Mouse (Mus musculus): ENCODE data around the gene Fam198a. TPM values are rescaled to one million over a fixed set of nuclear protein-coding genes. Genes with fewer than 3 reads are reported as not detected.

Gene Fam198a
- total RNA-seq, 4 experiments from 2014 or later = 0.31 to 0.94 (median 0.60) TPM

DNA sequence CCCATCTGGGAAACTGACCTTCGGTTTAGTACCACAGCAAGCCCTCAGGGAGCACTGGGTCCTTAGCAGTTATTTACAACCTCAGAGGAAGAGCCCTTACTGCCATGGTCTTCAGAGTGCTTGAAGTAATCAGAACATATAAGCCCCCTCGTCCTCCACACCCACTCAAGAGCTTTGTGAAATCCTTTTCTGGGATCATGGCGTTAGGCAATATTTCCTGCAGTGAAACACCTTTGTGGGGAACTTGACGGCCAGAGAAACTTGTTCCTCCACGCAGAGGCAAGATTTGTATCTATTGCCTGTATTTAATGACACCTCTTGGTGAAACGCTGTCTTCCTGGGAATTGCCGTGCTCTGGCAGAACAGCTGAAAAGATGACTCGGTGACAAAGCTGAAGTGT lies 24.8 kb upstream of the Fam198a start:
- DNase-seq (ENCODE audit: low spot score in 2 of 2) = no peak

DNA sequence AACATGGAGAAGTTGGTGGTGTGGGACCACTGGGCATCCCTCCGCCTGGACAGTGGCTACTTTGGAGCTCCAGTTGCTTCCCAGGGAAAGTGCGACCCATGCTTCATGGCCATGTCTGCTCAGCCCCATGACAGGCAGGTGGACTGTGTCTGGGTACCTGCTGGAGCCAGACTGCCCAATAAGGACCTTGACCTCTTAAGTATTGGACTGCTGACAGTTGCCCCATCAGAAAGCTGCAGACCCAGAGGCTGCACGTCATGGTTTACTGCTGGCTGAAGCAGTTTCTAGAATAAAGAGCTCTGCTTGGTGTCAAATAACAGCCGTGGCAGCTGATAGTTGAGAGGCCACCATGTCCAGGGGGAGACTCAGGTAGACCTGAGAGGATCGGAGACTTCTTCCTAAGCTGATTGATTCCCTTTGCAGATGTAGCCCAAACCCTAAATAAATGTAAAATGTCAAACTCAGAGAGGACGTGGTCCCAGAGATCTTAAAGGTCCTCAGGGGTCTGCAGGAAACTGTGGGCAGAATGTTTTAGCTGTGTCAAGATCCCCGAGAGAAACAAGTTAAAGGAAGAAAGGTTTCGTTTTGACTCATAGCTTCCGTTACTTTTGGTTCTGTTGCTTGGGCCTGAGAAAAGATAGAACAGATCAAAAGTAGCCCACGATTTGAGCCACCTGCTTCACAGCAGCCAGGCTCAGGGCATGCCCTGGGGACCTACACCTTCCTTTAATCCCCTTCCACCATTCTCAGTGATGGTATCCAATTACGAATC lies 24.0 kb upstream of the Fam198a start:
- no peak for DNase-seq (ENCODE audit: low spot score in 2 of 2)

GRCm38 (mm10) chr9:121927721-121928120 lies 23.1 kb upstream of the Fam198a start:
- no peak for DNase-seq (ENCODE audit: low spot score in 2 of 2)

- no peak for DNase-seq (ENCODE audit: low spot score in 2 of 2)
These were observed 22.3 kb upstream of the Fam198a start for GRCm38 (mm10) chr9:121928498-121928897.

GRCm38 (mm10) chr9:121934856-121935255 lies 15.9 kb upstream of the Fam198a start:
- DNase-seq (ENCODE audit: low spot score in 2 of 2) = no peak

- no peak for DNase-seq (ENCODE audit: low spot score in 2 of 2)
These were observed 13.8 kb upstream of the Fam198a start for GRCm38 (mm10) chr9:121936952-121937351.

DNA sequence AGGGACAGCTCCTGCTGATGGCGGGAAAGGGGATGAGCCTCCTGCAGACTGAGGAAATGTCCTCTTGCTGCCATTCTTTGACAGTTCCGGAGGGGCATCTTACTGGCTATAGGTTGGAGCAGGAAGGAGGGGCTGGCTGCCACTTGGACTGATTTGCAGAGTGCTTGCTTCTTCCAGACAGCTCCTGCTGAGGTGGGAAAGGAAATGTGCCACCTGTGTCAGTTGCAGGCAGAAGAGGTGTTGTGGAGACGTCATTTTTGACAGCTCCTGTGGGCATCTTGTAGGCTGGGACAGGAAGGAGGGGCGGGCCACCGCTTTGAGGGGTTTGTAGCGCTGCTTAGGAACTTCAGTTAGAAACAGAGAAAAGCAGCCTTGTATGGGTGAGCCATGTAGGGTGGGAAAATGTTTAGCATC lies 13.3 kb upstream of the Fam198a start:
- no peak for DNase-seq (ENCODE audit: low spot score in 2 of 2)

GRCm38 (mm10) chr9:121937944-121938355 lies 12.8 kb upstream of the Fam198a start:
- DNase-seq (ENCODE audit: low spot score in 2 of 2) = no peak

DNA sequence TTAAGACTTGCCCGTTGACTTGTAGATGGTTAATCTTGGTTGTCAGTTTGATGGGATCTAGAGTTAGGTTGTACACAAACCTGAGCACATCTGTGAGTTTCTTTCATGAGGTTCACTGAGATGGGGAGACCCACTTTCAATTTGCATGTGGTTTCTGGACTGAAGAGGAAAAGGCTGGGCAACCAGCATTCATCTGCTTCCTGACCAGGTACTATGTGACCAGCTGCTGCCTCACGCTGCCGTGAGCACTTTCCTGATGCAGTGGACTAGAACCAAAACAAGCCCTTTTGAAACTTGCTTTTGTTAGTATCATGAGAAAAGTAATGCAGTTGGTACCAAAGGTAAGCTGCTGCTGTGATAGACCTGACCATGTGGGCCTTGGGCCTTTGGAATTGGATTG lies 7.8 kb upstream of the Fam198a start:
- DNase-seq (ENCODE audit: low spot score in 2 of 2) = no peak

GRCm38 (mm10) chr9:121943628-121944027 lies 7.2 kb upstream of the Fam198a start:
- DNase-seq (ENCODE audit: low spot score in 2 of 2) = no peak

DNA sequence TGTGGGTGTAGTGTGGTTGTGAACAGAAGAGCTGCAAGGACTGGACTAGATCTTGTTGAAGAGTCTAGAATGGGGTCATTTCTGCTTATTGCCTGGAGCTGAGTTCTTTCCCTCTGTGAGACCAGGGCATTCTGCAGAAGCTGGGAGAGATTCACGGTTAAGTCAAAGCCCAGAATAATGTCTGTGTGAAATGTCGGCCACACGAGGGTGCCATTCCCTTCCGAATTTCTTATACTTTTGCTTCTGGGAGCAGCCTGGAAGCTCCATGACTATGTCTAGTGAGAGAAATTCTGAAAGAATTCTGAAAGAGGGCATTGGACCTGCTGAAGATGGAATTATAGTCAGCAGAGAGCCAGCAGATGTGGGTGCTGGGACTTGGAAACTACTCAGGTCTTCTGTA lies 3.0 kb upstream of the Fam198a start:
- DNase-seq (ENCODE audit: low spot score in 2 of 2) = peak; percentile 25 to 48

GRCm38 (mm10) chr9:121948431-121948830 lies 2.4 kb upstream of the Fam198a start:
- DNase-seq (ENCODE audit: low spot score in 2 of 2) = no peak

DNA sequence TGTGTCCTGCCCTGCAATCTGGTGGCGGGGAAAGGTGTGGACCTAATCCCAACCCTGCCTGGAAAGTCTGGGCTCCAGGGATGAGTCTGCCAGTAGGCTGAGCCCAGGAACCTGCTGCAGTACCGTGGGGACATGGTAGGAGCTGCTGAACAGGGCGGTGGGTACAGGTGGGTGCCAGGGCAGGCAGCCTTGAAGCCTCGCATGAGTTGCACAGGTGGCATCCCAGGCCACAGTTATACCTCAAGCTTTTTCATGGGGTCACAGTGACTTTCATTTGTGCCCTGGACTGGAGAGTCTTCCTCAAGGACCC lies 281 bp downstream of the Fam198a start:
- no peak for DNase-seq (ENCODE audit: low spot score in 2 of 2)

DNA sequence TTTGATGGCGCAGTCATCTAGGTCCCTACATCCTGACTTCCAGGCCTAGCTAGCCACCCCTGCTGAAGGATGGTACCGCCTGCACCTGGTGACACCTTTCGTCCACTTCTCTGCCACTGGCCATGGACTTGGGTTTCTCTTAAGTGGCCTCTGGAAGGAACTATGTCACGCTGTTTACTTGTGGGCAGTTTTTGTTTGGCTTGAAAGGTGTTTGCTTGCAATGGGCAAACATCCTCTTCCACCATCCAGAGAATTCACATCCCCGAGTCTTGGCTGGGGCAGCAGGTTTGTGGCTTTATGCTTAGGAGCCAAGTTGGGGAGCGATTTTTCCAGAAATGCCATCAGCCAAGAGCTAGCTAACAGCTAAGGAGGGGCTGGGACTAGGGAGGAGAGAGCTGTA lies 1.8 kb downstream of the Fam198a start:
- no peak for DNase-seq (ENCODE audit: low spot score in 2 of 2)

DNA sequence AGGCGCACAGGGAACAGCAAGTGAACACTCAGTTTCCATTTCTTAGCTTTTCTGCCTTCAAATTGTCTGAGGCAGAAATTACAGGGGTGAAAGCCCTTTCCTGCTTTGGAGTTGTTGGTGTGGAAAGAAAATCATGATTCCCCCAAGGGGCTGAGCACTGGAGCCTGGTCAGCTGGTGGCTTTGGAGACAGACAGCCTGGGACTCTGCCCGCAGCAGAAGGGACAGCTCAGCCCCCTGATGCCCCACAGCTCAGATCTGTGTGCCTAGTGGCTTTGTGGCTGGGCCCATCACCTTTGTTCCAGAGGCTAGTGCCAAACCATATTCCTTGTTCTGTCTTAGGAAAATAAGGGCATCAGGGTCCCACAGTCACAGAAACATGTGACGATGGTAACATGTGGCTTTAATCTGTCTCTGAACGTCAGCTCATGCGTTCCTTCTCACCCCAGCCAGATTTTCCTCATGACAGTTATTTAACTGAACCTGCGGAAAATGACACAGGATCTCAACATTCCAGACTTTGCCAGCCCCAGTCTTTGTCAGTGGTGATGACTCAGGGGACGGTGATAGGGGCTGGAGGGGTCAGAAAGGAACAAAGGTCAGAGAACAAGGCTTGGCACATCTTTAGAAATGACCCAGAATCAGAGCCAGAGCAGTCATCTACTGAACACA lies 9.3 kb downstream of the Fam198a start:
- DNase-seq (ENCODE audit: low spot score in 2 of 2) = no peak

DNA sequence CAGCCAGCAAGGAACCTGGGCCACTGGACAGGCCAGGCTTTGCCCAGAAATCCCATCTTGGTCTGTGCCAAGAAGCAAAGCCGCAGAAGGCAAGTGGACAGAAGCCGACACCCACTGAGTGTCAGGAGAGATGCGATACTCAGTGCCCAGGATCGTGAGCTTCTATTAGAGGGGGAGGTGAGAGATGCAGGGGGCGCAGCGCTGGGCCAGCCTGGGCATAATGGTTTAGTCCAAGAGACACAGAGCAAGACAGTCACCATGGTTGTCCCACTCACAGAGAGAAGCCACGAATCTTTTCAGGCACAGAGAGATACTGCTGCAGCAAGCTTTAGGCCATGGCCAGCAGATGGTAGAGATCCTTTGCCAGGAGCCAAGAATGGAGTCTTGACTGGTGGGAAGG lies 14.2 kb downstream of the Fam198a start:
- DNase-seq (ENCODE audit: low spot score in 2 of 2) = no peak

GRCm38 (mm10) chr9:121968258-121968657 lies 17.5 kb downstream of the Fam198a start:
- DNase-seq (ENCODE audit: low spot score in 2 of 2) = no peak

GRCm38 (mm10) chr9:121969841-121970381 lies 19.1 kb downstream of the Fam198a start:
- DNase-seq (ENCODE audit: low spot score in 2 of 2) = no peak

DNA sequence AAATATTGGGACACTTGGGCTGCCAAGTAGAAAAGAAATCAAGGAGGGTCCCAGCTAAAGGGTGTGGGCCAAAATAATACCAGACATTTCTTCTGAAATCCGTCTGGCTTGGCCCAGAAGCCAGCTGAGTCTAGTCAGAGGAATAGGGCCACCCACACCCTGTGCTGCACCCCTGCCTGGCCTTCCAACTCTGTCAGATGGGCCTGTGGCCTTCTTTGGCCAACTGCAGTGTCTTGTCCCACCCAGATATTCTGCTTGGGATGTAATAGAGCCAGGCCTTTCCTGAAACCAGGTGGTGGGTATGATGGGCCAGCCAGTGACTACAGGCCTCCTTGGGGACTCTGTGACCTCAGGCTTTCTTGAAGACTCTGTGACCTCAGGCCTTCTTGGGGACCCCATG lies 22.4 kb downstream of the Fam198a start:
- DNase-seq (ENCODE audit: low spot score in 2 of 2) = peak; percentile 11 to 53

- DNase-seq (ENCODE audit: low spot score in 2 of 2) = peak; percentile 17 to 62
These were observed 23.6 kb downstream of the Fam198a start for GRCm38 (mm10) chr9:121974141-121974986.

DNA sequence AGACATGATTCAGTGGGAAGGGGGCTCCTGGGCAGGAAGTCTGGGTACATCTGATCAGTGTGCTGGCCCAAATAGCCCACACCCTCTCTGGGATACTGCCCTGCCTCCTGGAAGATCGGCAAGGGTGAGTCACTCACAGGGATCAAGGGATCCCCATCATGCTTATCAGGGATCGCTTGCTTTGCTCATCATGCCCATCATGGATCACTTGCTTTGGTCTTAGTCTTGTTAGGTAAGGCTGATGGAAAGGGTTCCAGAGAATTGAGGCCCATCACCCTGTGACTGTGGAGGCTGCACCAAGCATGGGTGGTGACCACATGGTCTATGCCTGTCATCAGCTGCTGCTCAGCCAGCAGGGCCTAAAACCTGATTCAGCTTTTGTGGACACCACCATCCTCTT lies 24.5 kb downstream of the Fam198a start:
- DNase-seq (ENCODE audit: low spot score in 2 of 2) = no peak

- DNase-seq (ENCODE audit: low spot score in 2 of 2) = no peak
These were observed 30.3 kb downstream of the Fam198a start for GRCm38 (mm10) chr9:121981046-121981445.
